Mouse (Mus musculus) heart, adult 9 months (tissue): ENCODE measurements around the gene Skp2.

ENCODE experiments used
- DNase-seq, 2 experiments: peaks; one replicate each; pipeline ENCODE4 v3.0.0; 2022; ENCODE audit warnings: low spot score in 2 of 2

Gene Skp2

DNA sequence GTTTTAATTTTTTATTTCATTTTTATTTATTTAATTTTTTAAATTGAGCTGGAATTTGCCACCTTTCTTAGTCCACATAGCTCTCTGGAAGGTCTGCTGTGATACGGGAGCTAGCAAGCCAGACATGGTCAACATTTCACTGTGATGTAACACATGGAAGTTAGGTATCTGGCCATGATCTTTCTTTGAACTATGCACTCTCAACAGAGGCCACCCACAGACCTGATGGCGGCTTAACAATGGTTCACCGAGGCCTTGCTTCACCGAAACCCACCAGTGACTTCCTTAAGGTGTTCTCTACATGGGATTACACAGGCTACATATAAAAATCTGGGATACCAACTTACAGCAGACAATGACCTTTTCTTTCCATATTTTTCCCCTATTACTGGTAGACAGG lies 41.1 kb downstream of the Skp2 start:
- no peak for DNase-seq

DNA sequence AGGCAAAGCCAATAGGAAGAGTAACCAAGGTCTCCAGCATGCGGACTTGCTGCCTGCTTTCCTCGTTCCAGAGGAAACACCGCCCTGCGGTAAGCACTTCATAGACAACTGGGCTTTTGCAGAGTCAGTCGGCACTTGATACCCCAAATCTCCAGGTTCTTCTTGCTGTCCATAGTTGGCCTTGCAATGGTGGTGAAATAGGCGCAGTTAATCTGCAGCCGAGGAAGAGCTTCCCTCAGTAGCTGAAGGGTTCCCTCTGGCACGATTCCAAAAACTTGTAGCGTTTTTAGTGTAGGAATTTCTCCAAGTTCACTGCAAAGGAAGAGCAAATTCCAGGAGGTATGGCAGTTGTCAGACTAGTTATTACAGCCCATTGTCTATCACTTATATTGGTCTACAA lies 41.7 kb downstream of the Skp2 start:
- DNase-seq, result no peak

DNA sequence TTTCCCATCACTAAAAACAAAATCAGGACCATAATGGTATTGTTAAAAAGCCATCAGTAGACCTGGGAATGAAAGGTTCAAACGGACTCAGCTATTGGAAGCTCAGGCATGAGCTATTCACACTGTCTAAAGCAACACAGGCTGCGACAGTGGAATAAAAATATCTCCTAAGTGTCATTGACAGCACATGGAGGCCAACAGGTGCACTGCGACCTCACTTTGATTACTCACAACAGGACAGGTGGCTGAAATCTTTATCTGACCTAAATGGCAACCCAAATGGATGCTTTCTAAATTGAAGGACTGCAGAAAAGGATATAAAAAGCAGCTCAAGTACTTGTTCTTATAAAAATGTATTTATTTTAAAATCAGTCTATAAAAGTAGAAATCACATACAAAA lies 43.6 kb downstream of the Skp2 start:
- DNase-seq, result no peak

DNA sequence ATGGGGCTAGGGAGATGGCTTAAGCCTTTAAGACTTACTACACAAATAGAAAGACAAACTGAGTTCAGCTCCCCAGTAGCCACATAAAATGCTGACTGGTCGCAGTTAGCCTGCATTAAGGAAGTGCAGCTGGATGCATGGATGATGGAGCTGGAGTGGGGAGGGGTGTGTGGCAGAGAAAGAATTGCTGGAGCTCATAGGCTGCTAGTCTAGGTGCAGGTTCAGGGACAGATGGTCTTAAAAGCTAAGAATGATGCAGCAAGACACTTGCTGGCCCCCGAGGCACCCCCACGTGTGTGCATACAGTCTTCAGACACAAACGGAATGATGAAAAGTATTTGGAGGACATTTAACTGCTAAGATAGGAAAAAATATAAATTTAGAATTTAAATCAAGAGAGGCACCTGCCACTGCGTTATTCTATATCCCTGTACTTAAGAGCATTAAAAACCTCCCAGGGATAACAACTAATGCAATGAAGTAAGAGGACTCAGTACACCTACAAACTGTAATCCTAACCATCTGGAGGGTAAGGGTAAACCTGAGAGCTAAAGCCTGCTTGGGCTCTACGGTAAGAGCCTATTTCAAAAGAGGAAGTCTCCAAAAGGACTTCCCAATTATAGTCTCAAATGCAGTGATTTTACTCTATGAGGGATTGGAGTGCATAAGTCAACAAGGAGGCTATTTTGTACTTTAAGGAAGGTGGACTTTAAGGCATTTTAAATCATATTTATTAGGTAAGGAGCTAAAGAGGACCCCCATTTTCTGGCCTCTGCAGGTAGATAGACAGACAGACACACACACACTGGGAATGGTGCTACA lies 44.5 kb downstream of the Skp2 start:
- no peak for DNase-seq

DNA sequence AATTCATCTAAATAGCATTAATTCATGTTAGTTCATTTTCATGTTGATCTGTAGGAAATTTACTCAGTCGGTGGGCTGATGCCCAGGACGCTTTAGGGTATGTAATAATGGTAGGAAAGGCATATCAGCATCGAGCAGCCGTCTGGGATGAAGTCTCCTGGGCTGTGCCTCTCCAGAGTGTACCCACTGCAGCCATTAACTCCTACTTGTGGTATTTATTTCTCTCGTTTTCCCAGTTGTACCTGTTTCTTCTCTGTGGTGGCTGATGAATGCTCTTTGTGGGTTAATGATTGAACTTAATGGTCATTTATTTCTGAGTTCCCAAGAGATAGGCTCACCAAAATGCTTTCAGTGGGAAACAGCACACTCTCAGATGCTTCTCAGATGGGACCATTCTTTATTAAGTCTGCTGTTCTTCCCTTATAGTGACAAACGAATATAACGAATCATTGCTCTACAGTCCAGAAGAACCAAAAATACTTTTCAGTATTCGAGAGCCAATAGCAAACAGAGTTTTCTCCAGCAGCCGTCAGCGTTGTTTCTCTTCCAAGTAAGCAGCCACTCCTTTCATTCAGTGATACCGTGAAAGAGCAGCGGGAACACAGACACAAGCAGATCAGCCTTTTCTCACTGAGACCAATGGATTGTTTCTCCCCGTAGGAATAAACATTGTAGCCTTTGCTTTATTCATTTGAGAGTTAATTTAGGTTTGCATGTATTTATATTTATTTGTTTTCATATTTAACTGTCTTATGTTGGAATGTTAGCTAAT lies 48.7 kb downstream of the Skp2 start:
- DNase-seq, result no peak

DNA sequence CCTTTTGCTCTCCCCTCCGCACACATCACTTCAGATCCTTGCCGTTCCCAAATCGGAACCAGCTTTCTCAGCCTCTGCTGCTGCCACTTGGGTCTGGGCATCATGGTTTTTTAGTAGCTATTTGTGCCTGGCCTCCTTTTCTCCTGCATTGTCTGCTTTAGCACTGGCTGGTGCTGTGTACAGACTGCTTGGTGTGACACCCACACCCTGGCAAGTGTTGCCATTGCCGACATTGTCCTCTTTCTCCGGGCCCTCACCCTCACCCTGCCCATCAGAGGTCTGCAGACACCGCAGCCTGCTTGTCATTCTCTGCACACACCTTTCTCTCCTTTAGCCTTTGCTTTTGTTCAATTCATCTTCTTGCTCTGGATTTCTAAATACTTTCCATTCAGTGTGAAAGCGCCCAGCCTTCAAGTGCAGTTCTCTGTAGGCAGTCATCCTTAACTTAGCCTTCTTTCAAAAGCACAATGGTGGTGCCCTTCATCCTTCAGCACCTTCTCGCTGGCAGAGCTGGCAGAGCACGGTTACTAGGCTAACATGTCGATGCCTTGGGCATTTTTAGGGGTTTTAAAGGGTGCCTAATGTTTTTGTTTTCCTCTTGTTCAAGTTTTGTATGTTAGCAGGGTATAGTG lies 54.7 kb downstream of the Skp2 start:
- DNase-seq, result no peak

DNA sequence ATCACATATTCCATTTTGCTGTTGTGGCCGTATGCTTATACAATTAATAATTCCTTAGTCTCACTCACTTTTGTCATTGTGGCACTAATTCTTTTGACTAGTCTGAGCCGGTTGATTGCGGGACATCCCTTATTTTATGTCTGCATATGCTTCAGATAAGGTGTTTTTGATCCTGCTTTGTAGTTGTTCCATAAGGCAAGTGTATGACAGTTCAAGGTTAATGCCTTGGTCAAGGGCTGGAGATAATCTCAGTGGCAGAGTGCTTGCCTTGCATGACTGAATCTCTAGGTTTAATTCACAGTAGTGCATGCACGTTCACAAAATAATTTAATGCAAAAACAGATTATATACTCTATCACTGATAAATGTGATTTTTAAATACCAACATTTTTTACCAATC lies 58.4 kb downstream of the Skp2 start:
- no peak for DNase-seq

DNA sequence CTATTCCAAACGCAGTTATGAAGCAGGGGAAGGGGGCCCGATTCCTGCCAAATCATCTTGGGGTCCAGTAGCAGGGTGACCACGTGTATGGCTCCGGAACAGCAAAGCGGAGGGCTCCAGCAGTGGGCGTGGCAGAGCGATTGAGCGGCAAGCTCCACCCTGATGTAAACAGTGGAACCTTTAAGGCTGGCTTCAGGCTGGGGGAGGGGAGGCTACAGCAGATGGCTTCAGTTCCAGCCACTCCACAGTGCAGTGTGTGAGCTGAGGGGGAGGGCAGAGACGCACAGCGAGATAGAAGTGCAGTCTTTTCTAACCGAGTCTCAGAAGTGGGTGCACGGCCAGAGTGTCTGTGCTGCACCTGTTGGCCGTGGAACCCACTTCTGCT lies 60.9 kb downstream of the Skp2 start:
- no peak for DNase-seq

DNA sequence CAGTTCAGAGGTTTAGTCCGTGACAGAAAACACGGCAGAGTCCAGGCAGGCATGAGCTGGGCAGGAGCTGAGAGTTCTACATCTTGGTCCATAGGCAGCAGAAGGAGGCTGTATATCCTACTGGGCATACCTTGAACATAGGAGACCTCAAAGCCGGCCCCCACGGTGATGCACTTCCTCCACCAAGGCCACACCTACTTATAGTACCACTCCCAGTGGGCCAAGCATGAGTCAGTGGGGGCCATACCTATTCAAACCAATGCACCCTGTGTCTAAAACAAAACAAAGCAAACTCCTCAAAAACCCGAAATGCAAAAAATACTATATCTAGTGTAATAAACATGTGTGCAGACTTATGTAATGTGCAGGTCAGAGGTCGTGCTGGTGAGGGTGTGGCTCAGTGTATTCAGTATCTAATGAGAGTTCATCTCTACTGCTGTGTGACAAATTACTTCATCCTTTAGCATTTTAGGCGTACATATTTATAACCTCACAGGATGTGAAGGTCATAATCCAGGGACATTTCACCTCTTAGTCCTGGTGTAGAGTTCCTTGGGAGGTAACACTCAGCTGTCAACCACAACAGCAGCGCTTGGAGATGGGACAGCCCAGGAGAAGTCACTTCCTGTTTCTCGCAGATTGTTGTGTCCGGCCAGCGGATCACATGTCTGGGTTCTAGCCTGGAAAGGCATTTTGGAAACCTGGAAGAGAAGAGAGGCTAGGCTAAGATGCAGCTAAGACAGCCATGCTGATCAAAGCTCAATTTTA lies 61.4 kb downstream of the Skp2 start:
- no peak for DNase-seq

DNA sequence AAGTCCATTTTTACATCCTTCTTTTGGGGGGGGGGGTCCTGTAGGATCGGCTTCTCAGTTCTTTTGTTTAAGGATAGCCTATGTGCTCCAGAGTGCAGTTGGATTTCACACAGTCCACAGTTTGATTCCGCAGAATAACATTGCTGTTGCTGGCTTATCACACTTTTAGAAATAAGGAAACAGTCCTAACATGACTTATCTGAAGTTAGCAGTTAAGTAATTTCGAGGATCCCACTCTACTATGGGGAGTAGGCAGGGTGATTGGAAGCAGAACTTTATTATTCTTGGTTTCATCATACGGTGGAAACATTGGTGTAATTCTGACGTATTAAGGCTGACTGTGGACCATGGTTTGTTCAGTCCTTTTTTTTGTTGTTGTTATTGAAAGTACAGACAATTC lies 64.6 kb downstream of the Skp2 start:
- no peak for DNase-seq

DNA sequence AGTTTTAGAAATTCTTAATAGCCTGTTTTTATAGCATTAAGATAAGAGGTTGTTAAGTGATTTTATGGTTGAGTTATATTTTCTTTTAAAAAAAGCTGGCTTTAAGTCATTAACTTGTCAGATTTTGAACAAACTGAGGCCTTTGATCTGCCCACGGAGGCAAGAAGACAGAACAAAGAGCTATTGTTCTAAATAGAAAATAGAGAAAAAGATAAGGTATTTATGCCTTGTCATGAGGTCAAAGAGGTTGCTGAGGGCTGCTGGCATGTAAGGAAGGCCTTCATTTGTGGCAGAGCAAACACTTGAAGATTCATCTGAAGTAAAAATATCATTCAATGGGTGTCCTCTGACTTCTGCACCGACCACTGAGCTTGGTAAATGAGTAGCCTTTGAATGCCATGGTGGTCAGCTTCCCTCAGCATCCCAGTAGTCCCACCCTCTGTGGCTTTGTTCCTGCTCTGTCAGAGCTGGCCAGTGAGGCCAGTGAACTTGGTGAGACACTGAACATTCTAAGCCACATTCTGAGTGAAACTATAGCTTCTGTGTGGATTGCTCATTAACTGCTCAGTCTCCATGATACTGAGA lies 66.0 kb downstream of the Skp2 start:
- DNase-seq, result no peak

DNA sequence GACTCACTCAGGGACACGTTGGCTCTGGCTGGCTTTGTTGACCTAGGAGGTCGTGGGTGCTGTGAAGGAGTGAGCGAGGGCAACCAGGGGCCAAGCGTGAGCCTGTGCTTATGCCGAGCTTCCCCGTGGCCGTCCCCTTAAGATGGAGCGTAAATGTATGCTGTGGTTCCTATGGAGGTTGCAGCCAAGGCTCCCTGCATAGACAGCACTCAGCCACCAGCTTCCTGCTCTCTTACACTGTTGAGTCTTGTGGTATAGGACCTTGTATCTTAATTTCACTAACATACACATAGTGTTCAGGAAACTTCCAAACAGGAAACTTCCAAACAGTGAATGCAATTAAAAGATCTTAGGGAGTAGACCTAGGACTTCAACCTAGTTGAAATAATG lies 66.5 kb downstream of the Skp2 start:
- DNase-seq, result no peak

DNA sequence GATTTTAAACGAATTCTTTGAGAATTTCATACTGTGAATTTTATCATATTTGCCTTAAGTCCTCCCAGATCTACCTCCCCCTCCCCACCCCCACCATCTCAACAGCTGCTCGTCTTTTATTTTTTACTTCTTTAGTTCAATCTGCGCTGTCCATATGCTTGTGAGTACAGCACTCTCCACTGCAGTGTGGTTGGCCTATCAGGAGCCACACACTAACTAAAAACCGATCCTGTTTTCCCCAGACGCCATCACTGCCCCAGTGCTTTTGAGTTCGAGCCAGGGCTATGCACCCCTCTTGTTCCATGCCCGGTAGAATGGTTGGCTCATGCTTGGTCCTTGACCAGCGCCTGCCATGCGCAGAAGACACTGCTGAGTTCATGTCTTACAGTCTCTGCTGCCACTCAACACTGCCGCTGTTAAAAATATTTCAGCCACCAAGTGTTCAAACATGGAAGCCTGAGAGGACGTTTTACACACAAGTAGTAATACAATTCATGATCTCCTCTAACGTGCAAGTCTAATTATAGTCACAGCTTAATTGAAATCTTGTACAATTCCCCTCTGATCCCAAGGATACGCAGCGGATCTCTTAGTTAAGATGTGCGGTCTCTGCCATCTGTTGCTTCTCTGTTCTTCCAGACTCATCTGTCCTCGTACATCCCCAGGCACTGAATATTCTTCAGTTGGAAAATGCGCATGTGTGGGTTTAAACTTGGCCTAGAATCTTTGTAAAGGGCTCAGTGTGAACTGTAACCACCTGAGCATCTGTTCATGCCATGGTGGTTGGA lies 67.1 kb downstream of the Skp2 start:
- no peak for DNase-seq

DNA sequence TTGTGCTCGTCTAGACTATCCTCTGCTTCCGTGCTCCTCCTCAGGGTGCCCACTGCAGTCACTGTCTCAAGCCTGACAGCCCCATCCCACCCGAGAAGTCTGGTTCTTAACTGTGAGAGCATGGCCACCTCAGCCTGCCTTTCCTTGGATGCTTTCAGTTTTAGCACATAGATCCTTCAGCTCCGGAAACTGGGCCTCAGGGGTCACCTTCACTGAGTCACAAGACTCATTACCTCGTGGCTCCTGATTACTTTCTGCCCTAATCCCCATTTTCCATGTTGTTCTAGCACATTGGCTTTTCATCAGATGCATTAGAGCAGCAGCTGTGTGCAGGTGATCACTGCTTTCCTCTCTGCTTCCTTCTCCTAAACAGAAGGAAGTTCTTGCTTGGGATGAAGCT lies 67.8 kb downstream of the Skp2 start:
- no peak for DNase-seq

DNA sequence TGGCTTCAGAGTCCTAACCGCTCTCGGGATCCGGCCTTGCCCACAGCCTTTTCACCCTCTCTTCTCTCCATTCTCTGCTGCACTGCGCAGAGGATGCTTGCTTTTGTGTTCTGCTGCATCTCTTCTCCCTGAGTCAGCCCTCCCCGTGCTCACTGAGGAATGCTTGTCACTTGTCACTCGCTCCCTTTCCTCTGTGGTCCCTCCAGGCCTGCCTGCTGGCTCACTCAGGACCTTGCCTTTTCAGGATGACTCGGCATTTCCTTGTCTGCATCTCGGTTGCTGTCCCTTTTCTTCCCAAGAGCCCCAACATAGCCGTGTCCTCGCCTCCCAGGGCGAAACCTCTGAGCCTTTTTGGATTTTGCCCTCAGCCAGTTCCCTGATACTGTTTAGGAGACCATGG lies 68.4 kb downstream of the Skp2 start:
- DNase-seq, result no peak

DNA sequence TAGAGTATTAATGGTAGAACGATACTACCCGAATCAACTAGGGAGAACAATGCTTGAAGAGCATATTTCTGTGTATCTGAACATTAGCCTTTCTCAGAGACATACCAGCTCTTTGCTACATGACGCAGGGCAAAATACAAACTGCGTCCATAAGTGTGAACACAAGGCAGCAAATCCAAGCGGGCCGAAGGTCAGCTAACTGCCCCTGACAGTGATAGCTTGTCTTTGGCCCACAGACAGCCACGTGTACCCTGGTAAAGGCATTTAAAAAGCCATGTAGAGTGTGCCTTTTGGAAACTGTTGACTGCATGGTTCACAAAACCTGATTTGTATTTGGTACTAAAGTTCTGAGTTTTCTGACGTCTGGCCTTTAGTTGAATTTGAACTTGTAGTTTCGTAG lies 72.5 kb downstream of the Skp2 start:
- peak in 1 of 2 experiments; percentile 36 for DNase-seq

DNA sequence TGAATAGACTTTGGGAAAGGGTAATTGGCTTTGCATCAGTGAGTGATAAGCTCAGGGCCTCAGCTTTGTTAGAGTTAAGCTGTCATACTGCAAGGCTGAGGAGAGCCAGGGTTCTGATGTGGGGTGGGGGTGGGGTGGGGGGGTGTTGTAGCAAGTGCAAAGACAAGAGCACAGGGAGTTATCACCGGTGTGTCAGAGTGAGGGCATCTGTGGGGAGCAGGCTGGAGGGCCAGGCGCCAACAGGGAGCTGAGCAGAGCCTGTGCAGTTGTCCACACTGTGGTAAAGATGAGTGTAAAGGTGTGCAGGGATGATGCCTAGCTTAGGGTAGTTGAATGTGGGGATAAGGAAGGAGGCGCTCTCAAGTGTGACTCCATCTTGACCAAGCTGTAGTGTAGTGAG lies 73.9 kb downstream of the Skp2 start:
- DNase-seq, result no peak

DNA sequence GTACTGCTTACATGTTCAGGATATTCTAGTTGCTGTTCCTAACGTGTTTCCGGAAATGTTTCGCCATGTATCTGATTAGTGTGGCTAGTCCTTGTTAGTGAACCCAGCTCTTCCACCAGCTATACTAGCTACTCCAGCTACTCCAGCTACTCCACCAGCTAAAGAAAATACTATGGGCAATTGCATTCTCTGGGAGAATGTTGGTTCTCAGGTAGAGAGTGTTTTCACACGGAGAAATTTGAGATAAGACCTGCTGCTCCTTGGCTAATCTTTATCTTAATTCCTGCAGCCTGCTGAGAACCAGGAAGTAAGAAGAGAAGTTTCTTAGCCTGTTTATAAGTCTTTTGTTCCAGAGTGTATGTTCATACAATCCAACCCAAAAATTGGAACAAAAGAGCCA lies 75.0 kb downstream of the Skp2 start:
- no peak for DNase-seq

DNA sequence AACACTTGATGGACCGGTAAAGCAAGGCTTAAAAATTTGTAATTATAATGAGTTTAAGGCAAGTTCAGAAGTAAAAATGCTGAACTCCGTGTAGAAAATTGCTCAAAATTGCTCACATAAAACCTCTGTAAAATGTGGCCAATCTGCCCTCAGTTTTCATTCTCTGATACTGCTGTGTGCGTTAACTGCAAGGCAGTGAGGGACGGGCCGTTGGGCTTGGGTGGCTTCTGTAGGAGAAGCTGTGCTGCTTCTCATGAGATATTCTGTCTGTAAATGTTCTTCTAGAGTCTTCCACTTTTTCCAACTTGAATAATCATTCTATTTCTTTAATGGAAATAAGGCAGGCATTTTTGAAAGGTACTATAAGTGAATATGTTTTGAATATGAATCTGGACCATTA lies 75.6 kb downstream of the Skp2 start:
- no peak for DNase-seq

DNA sequence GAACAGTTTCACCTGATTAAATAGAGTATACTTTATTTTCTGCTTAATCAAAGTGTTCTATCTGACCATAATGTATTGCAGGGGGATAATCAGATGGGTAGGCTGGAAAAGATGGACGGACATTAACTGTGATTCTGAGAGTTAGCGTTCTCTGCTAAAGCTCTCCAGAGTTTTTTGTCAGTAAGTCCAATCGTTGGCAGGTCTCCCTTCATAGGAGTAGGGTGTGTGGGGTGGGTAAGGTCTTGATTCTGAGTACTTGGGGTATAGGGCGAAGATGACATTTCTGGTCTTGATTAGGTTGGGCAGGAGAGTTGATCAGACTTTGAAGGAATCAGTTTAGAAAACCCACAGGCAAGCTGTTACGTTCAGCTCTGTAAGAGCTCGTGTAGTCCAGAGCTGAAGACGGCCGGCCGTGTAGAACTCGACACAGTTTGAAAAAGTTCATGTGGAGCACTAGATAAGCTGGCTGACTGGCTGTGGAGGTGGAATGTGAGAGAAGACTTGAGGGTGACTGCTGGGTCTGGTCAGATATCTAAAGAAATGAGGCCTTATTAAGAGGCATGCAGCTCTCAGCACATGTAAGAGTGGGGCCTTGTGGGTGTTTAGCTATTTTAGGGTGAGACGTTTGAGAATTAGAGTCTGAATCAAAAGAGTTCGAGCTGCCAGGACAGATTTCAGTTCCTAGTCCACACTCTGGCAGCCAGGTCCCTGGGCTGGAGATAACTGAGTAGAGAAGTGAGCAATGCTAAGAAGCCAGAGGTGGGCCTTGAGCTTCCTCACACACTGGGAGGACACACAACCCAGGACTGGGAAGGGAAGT lies 76.5 kb downstream of the Skp2 start:
- DNase-seq, result peak; percentile 12 to 20
